Mouse (Mus musculus) layer of hippocampus, postnatal 36 days (tissue): ENCODE results near the gene BC061237. TPM values are rescaled to one million over a fixed set of nuclear protein-coding genes. Genes with fewer than 3 reads are reported as not detected.
"Not testable (repeated sequence)": the region's sequence is repeated elsewhere in the genome, so short reads cannot be mapped to it uniquely, and the experiment has no call there.

Experiments used
- DNase-seq, 2 experiments: peaks; one replicate each; pipeline ENCODE4 v3.0.0; 2022
- total RNA-seq, 2 experiments: library from RNA; stranded (reverse); gene quantifications; 2 replicates each; pipeline ENCODE4 v1.2.3; 2021

BC061237 gene
- total RNA-seq = not detected

DNA sequence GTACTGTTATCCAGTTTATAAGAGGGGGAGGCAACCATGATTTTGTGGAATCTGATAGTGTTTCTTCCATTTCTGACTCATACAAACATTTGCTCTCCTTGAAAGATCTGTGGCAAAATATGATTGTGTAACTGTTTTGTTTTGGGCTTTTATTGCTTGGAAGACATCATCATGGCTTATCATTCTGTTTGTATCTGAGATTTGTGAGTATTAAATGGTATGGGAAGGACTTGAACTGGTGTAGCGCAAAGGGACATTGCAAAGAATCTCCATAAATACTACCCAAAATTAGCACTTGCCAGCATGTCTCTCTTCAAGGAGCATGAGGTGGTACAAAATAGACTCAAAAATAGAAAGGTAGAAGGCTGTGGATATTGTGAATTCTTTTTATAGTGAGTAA lies at the start of gene BC061237:
Gene BC061237 (plus strand): TSS at position 301 of the 400 bp plus-strand sequence.
- not testable (repeated sequence) for DNase-seq

- not testable (repeated sequence) for DNase-seq
Measured at GRCm38 (mm10) chr14:44517976-44518375, 25.7 kb downstream of the BC061237 start, which contains the start of gene Gm17093. Gene Gm17093 (plus strand): TSS chr14:44518276.

- DNase-seq = not testable (repeated sequence)
Measured at GRCm38 (mm10) chr14:44547961-44548360, 55.7 kb downstream of the BC061237 start.

Other genes starting within 250 kb of the BC061237 start
- gene Gm8220, start 206.9 kb upstream of the BC061237 start, total RNA-seq = not detected
- not detected for gene Gm5930, start 153.9 kb upstream of the BC061237 start, total RNA-seq
- gene Gm8229, start 127.1 kb upstream of the BC061237 start, total RNA-seq = not detected
- not detected for gene Gm3371, start 81.8 kb upstream of the BC061237 start, total RNA-seq
- gene Gm8232, start 58.8 kb upstream of the BC061237 start, total RNA-seq = not detected
- gene Gm17093, start 25.8 kb downstream of the BC061237 start, total RNA-seq = not detected
- not detected for gene Gm8247, start 90.7 kb downstream of the BC061237 start, total RNA-seq
- not detected for gene Gm5624, start 135.5 kb downstream of the BC061237 start, total RNA-seq
- gene Gm8257, start 214.0 kb downstream of the BC061237 start, total RNA-seq = not detected